Mouse (Mus musculus) hindbrain, embryonic 16.5 days (tissue): ENCODE data around the gene Kremen2. TPM values are rescaled to one million over a fixed set of nuclear protein-coding genes. Genes with fewer than 3 reads are reported as not detected.
A peak's percentile ranks its signal among the peaks of the same experiment; 100 is the strongest.

ENCODE experiments used
- ATAC-seq: fragments of 200-750 bp; cut with Nextera tagmentation; 2 replicates; pipeline ENCODE4 v1.8.0; 2017; ENCODE audit warnings: moderate TSS enrichment, moderate library complexity
- H3K27ac ChIP-seq: fragments of 300-500 bp; sonication (generic); 2 replicates; pipeline ENCODE4 v1.5.1; 2014; ENCODE audit warnings: low read depth, mild to moderate bottlenecking, control low read depth, low read length, moderate library complexity
- H3K27me3 ChIP-seq: fragments of 300-500 bp; sonication (generic); replicated peaks from 2 replicates; pipeline ENCODE4 v1.6.1; 2014; ENCODE audit warnings: low read length; ENCODE audit not compliant: control insufficient read depth, insufficient read depth
- H3K36me3 ChIP-seq: fragments of 300-500 bp; sonication (generic); 2 replicates; pipeline ENCODE4 v1.6.1; 2014; ENCODE audit warnings: mild to moderate bottlenecking, low read length, moderate library complexity, mixed read lengths; ENCODE audit not compliant: control insufficient read depth, insufficient read depth
- H3K4me1 ChIP-seq: fragments of 300-500 bp; sonication (generic); 2 replicates; pipeline ENCODE4 v1.6.1; 2014; ENCODE audit warnings: low read depth, low read length; ENCODE audit not compliant: control insufficient read depth, insufficient read depth
- H3K4me2 ChIP-seq: fragments of 300-500 bp; sonication (generic); 2 replicates; pipeline ENCODE4 v1.6.1; 2014; ENCODE audit warnings: mild to moderate bottlenecking, low read length, control low read depth, moderate library complexity
- H3K4me3 ChIP-seq: fragments of 300-500 bp; sonication (generic); 2 replicates; pipeline ENCODE4 v1.5.1; 2014; ENCODE audit warnings: mild to moderate bottlenecking, low read length, control low read depth, moderate library complexity
- H3K9ac ChIP-seq: fragments of 300-500 bp; sonication (generic); 2 replicates; pipeline ENCODE4 v1.6.1; 2014; ENCODE audit warnings: low read depth, mild to moderate bottlenecking, control low read depth, low read length, moderate library complexity
- H3K9me3 ChIP-seq: fragments of 300-500 bp; sonication (generic); 2 replicates; pipeline ENCODE4 v1.6.1; 2014; ENCODE audit warnings: mild to moderate bottlenecking, low read length, moderate library complexity; ENCODE audit not compliant: control insufficient read depth
- WGBS: fragments of 180-500 bp; shearing (Covaris S2); extraction: QIAGEN DNeasy Blood & Tissue Kit; methylation state at CpG from one replicate; pipeline ENCODE4 v1.1.7; 2014; 5-methylcytosine and 5-hydroxymethylcytosine counted together
- polyA plus RNA-seq: library from polyadenylated mRNA; unstranded; fragments of >200 nt; fragmentation: Nextera tagmentation; extraction: Ambion mirVana; gene quantifications from 2 replicates; pipeline ENCODE4 v1.2.1, GENCODE M21; 2015

The Kremen2 gene
- polyA plus RNA-seq, 1 experiment from 2014 or later = 1.8 TPM

DNA sequence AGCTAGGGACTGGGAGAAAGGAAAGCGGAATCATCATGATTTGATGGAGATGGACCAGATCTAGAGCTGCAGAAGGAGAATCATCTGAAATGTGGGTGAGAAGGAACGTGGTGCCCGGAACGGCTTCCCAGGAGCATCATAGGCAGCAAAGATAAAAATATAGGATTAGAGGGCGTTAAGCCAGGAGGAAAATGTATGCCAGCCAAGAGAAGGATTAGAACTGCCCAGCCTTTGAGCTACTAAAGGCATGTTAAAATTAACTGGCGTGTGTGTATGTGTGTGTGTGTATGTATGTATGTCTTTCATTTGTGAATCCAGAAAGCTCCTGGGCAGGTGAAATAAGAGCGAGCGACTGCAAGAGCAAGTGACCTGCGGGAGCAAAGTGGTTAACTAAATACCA, 42.3 kb downstream of the Kremen2 start:
- no peak overlapping the region for H3K4me3 ChIP-seq
- no peaks in the 10 kb centered on the region for H3K36me3 ChIP-seq
- no peak for ATAC-seq
- WGBS = 84% methylated on average over 9 of the region's 9 CpGs
- H3K4me1 ChIP-seq = peaks cover 7% of the 10 kb centered on the region
- H3K4me2 ChIP-seq = no peak overlapping the region
- peaks cover 4% of the 10 kb centered on the region for H3K27me3 ChIP-seq
- no peak overlapping the region for H3K27ac ChIP-seq
- H3K9ac ChIP-seq = no peak overlapping the region
- H3K9me3 ChIP-seq = no peaks in the 10 kb centered on the region

DNA sequence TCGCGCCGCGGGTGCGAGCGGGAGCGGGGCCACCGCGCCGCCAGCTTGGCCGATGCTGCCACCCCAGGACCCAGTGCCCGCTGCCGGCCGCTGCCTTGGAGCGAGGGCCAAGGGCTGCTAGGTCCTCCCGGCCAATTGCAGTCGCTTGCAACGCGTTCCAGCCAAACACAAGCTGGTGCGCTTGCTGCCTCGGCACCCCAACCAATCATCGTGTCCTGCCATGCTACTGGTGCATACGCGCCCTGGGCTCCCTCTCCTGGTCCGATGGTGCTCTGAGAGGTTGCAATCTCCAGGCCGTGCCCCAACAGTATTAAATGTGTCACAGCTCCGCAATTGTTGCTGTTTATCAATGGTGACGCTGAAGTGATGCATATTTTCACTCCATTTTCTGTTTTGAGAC, 45.6 kb downstream of the Kremen2 start:
- peaks cover 11% of the 10 kb centered on the region for H3K27me3 ChIP-seq
- ATAC-seq = peak; percentile 97
- no peaks in the 10 kb centered on the region for H3K9me3 ChIP-seq
- 0% methylated on average over 15 of the region's 28 CpGs for WGBS
- H3K4me3 ChIP-seq = peak overlapping the region; percentile 83
- peak overlapping the region; percentile 75 for H3K27ac ChIP-seq
- peak overlapping the region; percentile 74 for H3K9ac ChIP-seq
- no peaks in the 10 kb centered on the region for H3K36me3 ChIP-seq
- H3K4me2 ChIP-seq = peak overlapping the region; percentile 97
- H3K4me1 ChIP-seq = peaks cover 7% of the 10 kb centered on the region

DNA sequence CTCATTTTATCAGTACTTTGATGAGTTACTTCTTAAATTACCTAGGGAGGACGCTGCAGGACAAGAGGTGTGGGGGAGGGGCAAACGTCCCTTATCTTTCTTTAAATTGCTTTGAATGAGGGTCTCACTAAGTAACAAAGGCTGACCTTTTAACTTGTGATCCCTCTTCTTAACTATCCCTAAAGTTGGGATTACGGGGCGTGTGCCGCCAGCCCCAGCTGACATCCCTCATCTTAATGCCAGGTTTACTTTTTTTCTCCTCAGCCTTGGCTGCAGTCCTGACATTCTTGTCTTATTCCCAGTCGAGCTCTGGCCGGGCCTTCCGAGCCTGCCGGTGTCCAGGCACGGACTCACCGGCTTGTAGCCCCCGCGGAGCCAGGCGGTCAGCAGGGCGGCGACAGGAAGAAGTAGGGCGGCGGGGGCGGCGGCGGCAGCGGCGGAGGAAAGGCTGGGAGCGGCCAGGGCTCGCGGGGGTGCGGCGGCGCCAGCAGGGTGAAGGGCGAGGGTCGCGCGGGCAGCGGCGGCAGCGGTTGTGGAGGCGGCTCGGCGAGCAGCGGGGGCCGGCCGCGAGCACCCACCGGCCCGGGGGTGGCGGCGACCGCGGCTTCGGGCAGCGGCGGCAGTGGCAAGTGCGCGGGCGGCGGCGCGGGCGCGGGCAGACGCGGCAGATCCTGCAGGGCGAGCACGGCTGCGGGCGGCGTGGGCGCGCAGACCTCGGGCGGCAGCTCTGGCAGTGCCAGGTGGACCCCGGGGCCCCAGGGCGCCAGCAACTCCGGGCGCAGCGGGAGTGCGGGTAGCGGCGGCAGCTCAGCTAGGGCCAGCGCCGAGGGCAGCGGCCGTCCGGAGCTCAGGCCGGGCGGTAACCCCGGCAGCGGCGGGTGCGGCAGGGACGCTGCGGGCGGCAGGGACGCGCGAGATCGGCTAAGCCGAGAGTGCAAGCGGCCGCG, 46.2 kb downstream of the Kremen2 start:
- H3K9me3 ChIP-seq = no peaks in the 10 kb centered on the region
- H3K9ac ChIP-seq = peak overlapping the region; percentile 74
- H3K4me3 ChIP-seq = peak overlapping the region; percentile 83
- no peaks in the 10 kb centered on the region for H3K36me3 ChIP-seq
- H3K4me1 ChIP-seq = peaks cover 7% of the 10 kb centered on the region
- H3K27me3 ChIP-seq = peaks cover 11% of the 10 kb centered on the region
- ATAC-seq = no peak; the same call in 1 of the 2 replicates
- peak overlapping the region; percentile 97 for H3K4me2 ChIP-seq
- WGBS = under 1% methylated on average over 81 of the region's 101 CpGs
- peak overlapping the region; percentile 75 for H3K27ac ChIP-seq

DNA sequence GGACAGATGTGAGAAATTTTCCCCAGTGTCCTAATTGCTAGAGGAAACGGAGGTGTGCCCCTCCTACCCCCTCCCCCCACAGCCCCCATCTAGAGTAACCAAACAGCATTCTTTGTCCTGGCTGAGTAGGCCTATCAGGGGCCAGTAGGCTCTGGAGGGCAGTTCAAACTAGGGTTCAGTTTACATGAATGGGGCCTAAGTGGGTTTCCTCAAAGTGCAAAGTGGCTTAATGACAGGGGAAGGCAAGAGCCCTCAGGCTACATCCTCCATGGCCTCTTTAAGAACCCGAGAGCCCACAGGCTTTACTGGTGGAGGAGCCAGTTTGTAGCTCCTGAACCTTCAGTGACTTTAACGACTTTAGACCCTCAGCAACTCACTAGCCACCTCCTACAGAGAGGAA, 49.8 kb downstream of the Kremen2 start:
- H3K4me2 ChIP-seq = no peak overlapping the region
- ATAC-seq = no peak
- H3K36me3 ChIP-seq = no peaks in the 10 kb centered on the region
- peaks cover 7% of the 10 kb centered on the region for H3K4me1 ChIP-seq
- WGBS = 16% methylated on average over 3 of the region's 3 CpGs
- H3K27me3 ChIP-seq = peaks cover 11% of the 10 kb centered on the region
- H3K4me3 ChIP-seq = no peak overlapping the region
- H3K9ac ChIP-seq = no peak overlapping the region
- H3K9me3 ChIP-seq = no peaks in the 10 kb centered on the region
- no peak overlapping the region for H3K27ac ChIP-seq

DNA sequence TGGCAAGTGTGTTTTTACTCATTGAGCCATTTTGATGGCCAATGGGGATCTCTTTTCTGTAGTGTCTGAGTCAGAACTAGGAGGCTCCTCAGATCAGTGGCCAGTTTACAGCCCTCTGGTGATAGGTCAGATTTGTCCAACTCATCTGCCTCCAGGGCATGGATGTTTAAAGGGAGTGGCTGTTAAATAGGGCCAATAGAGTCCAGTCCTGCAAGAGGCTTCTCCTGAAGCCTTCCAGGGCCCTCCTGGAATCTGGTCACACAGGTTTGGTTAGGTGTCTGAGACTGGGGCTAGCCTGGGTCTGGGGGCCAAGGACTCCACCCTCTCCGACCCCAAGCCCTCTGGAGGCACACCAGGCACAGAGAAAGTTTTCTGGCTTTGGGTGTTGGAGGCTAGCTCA, 51.1 kb downstream of the Kremen2 start:
- H3K36me3 ChIP-seq = no peaks in the 10 kb centered on the region
- H3K4me3 ChIP-seq = no peak overlapping the region
- H3K27ac ChIP-seq = no peak overlapping the region
- WGBS = 88% methylated on average over 1 of the region's 1 CpGs
- H3K27me3 ChIP-seq = peaks cover 11% of the 10 kb centered on the region
- H3K9ac ChIP-seq = no peak overlapping the region
- H3K4me1 ChIP-seq = peaks cover 5% of the 10 kb centered on the region
- ATAC-seq = no peak
- no peaks in the 10 kb centered on the region for H3K9me3 ChIP-seq
- H3K4me2 ChIP-seq = no peak overlapping the region

Other genes starting within 250 kb of the Kremen2 start
- 17.0 and 18.0 TPM in 2 replicates for gene Zfp213, start 181.6 kb downstream of the Kremen2 start, polyA plus RNA-seq
- gene Zfp13, start 146.3 kb downstream of the Kremen2 start, polyA plus RNA-seq = 26.4 and 29.1 TPM in 2 replicates
- gene Zscan10, start 145.0 kb downstream of the Kremen2 start, polyA plus RNA-seq = 0.20 and 0.25 TPM in 2 replicates
- 1.2 and 1.5 TPM in 2 replicates for gene Mmp25, start 100.6 kb downstream of the Kremen2 start, polyA plus RNA-seq
- 0.19 TPM in 1 of 2 replicates, not detected in the other for gene Bicdl2, start 85.3 kb downstream of the Kremen2 start, polyA plus RNA-seq
- 150 and 153 TPM in 2 replicates for gene Hcfc1r1, start 72.2 kb downstream of the Kremen2 start, polyA plus RNA-seq
- gene Thoc6, start 72.0 kb downstream of the Kremen2 start, polyA plus RNA-seq = 41.3 and 42.1 TPM in 2 replicates
- 5.8 and 6.1 TPM in 2 replicates for gene Tnfrsf12a, start 68.4 kb downstream of the Kremen2 start, polyA plus RNA-seq
- gene Cldn6, start 66.6 kb downstream of the Kremen2 start, polyA plus RNA-seq = 0.34 and 0.54 TPM in 2 replicates
- 1.6 and 2.0 TPM in 2 replicates for gene Cldn9, start 61.8 kb downstream of the Kremen2 start, polyA plus RNA-seq
- 0.13 TPM in 1 of 2 replicates, not detected in the other for gene 1520401A03Rik, start 23.1 kb downstream of the Kremen2 start, polyA plus RNA-seq
- 20.8 and 21.1 TPM in 2 replicates for gene Pkmyt1, start 19.5 kb downstream of the Kremen2 start, polyA plus RNA-seq
- 81.4 and 84.1 TPM in 2 replicates for gene Paqr4, start 5.0 kb downstream of the Kremen2 start, polyA plus RNA-seq
- 202 and 203 TPM in 2 replicates for gene Flywch1, start 25.8 kb upstream of the Kremen2 start, polyA plus RNA-seq
- gene Flywch2, start 40.2 kb upstream of the Kremen2 start, polyA plus RNA-seq = 73.9 and 86.2 TPM in 2 replicates
- 410 and 420 TPM in 2 replicates for gene Srrm2, start 44.7 kb upstream of the Kremen2 start, polyA plus RNA-seq
- gene Elob, start 83.3 kb upstream of the Kremen2 start, polyA plus RNA-seq = 1,167 and 1,245 TPM in 2 replicates
- 0.17 TPM in 1 of 2 replicates, not detected in the other for gene Prss33, start 90.2 kb upstream of the Kremen2 start, polyA plus RNA-seq
- gene Prss32, start 98.0 kb upstream of the Kremen2 start, polyA plus RNA-seq = 0.14 TPM in 1 of 2 replicates, not detected in the other
- 1.2 and 2.0 TPM in 2 replicates for gene Prss41, start 98.3 kb upstream of the Kremen2 start, polyA plus RNA-seq
- not detected in 2 replicates for gene Prss21, start 122.2 kb upstream of the Kremen2 start, polyA plus RNA-seq
- gene Dcpp1, start 135.0 kb upstream of the Kremen2 start, polyA plus RNA-seq = not detected in 2 replicates
- gene Dcpp2, start 135.0 kb upstream of the Kremen2 start, polyA plus RNA-seq = not detected in 2 replicates
- 0.24 TPM in 1 of 2 replicates, not detected in the other for gene Dcpp3, start 171.6 kb upstream of the Kremen2 start, polyA plus RNA-seq
- not detected in 2 replicates for gene Sbp, start 195.8 kb upstream of the Kremen2 start, polyA plus RNA-seq
- gene Sbpl, start 209.4 kb upstream of the Kremen2 start, polyA plus RNA-seq = not detected in 2 replicates
- gene Prss30, start 234.7 kb upstream of the Kremen2 start, polyA plus RNA-seq = not detected in 2 replicates